8 mouse cellular contexts compared by ENCODE assay signal in the genomic region with DNA sequence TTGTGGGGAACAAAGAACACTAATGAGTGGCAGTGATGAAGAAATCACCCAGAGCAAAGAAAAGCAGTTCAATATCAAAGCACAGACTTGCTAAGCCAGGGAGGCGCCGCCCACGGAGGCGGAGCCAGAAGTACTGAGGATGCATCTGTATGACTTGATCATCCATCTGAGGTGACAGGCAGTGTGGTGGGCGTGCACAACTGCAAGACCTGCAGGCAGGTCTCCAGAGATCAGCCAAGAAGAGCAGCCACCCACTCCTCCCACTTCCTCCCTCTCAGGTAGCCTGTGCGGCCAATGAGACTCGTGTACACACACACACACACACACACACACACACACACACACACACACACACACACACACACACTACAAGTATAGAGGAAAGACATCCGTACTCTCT.
DNase-seq lines count a peak whose midpoint lies in the region; ATAC-seq and TF ChIP-seq lines count a peak whose summit lies in the region.

No protein-coding gene starts in this region.

- no peak overlapping the region for H3K9ac ChIP-seq in liver, postnatal 0 days (replicated peaks)

- TF ChIP-seq EP300 in liver, postnatal 0 days (IDR thresholded peaks at IDR 0.05; ENCODE audit: low read depth): no peak

- TF ChIP-seq CTCF in kidney, adult 2 months (conservative IDR thresholded peaks at IDR 0.05; ENCODE audit: insufficient read depth, insufficient read length, low read depth, low read length): no peak
- TF ChIP-seq CTCF in liver, postnatal 0 days (IDR thresholded peaks at IDR 0.05; ENCODE audit: low read depth): no peak

- peaks cover 5% of the 10 kb centered on the region; the same call in 1 of the 2 replicates for H3K4me1 ChIP-seq in kidney, adult 2 months (ENCODE audit: control insufficient read depth, insufficient read depth, low read length)
- peaks cover 32% of the 10 kb centered on the region for H3K4me1 ChIP-seq in liver, postnatal 0 days (ENCODE audit: insufficient read depth)

- H3K27me3 ChIP-seq in kidney, adult 2 months (replicated peaks; ENCODE audit: control insufficient read depth, insufficient read depth, low read length): no peaks in the 10 kb centered on the region
- no peaks in the 10 kb centered on the region for H3K27me3 ChIP-seq in liver, postnatal 0 days (ENCODE audit: insufficient read depth, low read length)

- no peaks in the 10 kb centered on the region for H3K9me3 ChIP-seq in liver, postnatal 0 days (ENCODE audit: low read length)

- peak; percentile 38 for DNase-seq in adrenal gland, postnatal 10 days
- no peak for DNase-seq in adrenal gland, postnatal 4 days (ENCODE audit: low spot score in 2 of 2)
- peak; percentile 83 for DNase-seq in right cerebral cortex, adult 18-20 months
- no peak for DNase-seq in right cerebral cortex, postnatal 14 days
- peak; percentile 42 for DNase-seq in kidney, adult 2 months
- DNase-seq in liver, postnatal 0 days: peak; percentile 77
- DNase-seq in spleen, postnatal 4 days (ENCODE audit: low spot score in 2 of 2): peak; percentile 74 to 78
- no peak for DNase-seq in layer of hippocampus, postnatal 14 days (ENCODE audit: low spot score in 2 of 2)

- no peak overlapping the region for H3K4me3 ChIP-seq in kidney, adult 2 months (ENCODE audit: insufficient read depth, low read depth, low read length)
- no peak overlapping the region for H3K4me3 ChIP-seq in liver, postnatal 0 days (ENCODE audit: low read depth, low read length)

- H3K4me2 ChIP-seq in liver, postnatal 0 days (ENCODE audit: low read depth, low read length): peak overlapping the region; percentile 16; the same call in 1 of the 2 replicates

- 20% methylated on average over 8 of the region's 8 CpGs for WGBS in kidney, adult 2 months
- WGBS in liver, postnatal 0 days (ENCODE audit: insufficient replicate concordance): 27% methylated on average over 8 of the region's 8 CpGs

- no peak overlapping the region for H3K27ac ChIP-seq in kidney, adult 2 months (ENCODE audit: insufficient read depth, low read depth, low read length)
- H3K27ac ChIP-seq in liver, postnatal 0 days (ENCODE audit: low read depth): no peak overlapping the region

- no peak for TF ChIP-seq POLR2A in kidney, adult 2 months (IDR thresholded peaks at IDR 0.05; ENCODE audit: low read depth, low read length)

- H3K36me3 ChIP-seq in kidney, adult 2 months (ENCODE audit: control insufficient read depth, insufficient read depth, low read length): no peaks in the 10 kb centered on the region
- H3K36me3 ChIP-seq in liver, postnatal 0 days (replicated peaks; ENCODE audit: insufficient read depth, low read length): no peaks in the 10 kb centered on the region

- peak; percentile 59 for ATAC-seq in liver, postnatal 0 days

Comparison
In these comparisons a context has a peak if more than half of its experiments do, and no peak if none do; other contexts are left out.
1. DNase-seq: peak in adrenal gland, postnatal 10 days (single experiment), right cerebral cortex, adult 18-20 months (single experiment), kidney, adult 2 months (single experiment), liver, postnatal 0 days (single experiment) and spleen, postnatal 4 days (2 of 2); none in adrenal gland, postnatal 4 days (0 of 2), right cerebral cortex, postnatal 14 days (single experiment) and layer of hippocampus, postnatal 14 days (0 of 2).